Mouse (Mus musculus): ENCODE results near the gene Hs2st1.

Gene Hs2st1

GRCm38 (mm10) chr3:144553942-144554341 lies 16.0 kb downstream of the Hs2st1 start:
- CTCF ChIA-PET = no interaction called here

- CTCF ChIA-PET = no interaction called here
Observed at GRCm38 (mm10) chr3:144551416-144551815, 18.6 kb downstream of the Hs2st1 start.

- CTCF ChIA-PET = no interaction called here
Observed at GRCm38 (mm10) chr3:144550659-144551058, 19.3 kb downstream of the Hs2st1 start.

GRCm38 (mm10) chr3:144550036-144550435 lies 19.9 kb downstream of the Hs2st1 start:
- CTCF ChIA-PET = no interaction called here

- CTCF ChIA-PET = no interaction called here
Observed at GRCm38 (mm10) chr3:144548186-144548845, 21.7 kb downstream of the Hs2st1 start.

GRCm38 (mm10) chr3:144546490-144546889 lies 23.5 kb downstream of the Hs2st1 start:
- CTCF ChIA-PET = no interaction called here

- CTCF ChIA-PET = no interaction called here
Observed at GRCm38 (mm10) chr3:144545832-144546231, 24.1 kb downstream of the Hs2st1 start.

GRCm38 (mm10) chr3:144545152-144545551 lies 24.8 kb downstream of the Hs2st1 start:
- CTCF ChIA-PET = no interaction called here

GRCm38 (mm10) chr3:144541906-144542438 lies 28.0 kb downstream of the Hs2st1 start:
- CTCF ChIA-PET = no interaction called here

- CTCF ChIA-PET = no interaction called here
Observed at GRCm38 (mm10) chr3:144540805-144541204, 29.2 kb downstream of the Hs2st1 start.

- CTCF ChIA-PET = no interaction called here
Observed at GRCm38 (mm10) chr3:144539051-144539450, 30.9 kb downstream of the Hs2st1 start.

- CTCF ChIA-PET = interaction anchor here (0.6 kb wide), 1 partner anchor 70 kb away, joined by 5 read pairs; no protein-coding TSS in a partner anchor
Observed at GRCm38 (mm10) chr3:144537078-144537855, 32.7 kb downstream of the Hs2st1 start.

- CTCF ChIA-PET = no interaction called here
Observed at GRCm38 (mm10) chr3:144535056-144535455, 34.9 kb downstream of the Hs2st1 start.

GRCm38 (mm10) chr3:144531023-144531422 lies 39.0 kb downstream of the Hs2st1 start:
- CTCF ChIA-PET = no interaction called here

GRCm38 (mm10) chr3:144527918-144528317 lies 42.1 kb downstream of the Hs2st1 start:
- CTCF ChIA-PET = no interaction called here

- CTCF ChIA-PET = no interaction called here
Observed at GRCm38 (mm10) chr3:144519581-144520272, 50.3 kb downstream of the Hs2st1 start.

GRCm38 (mm10) chr3:144518917-144519316 lies 51.1 kb downstream of the Hs2st1 start:
- CTCF ChIA-PET = interaction anchor here (0.9 kb wide), 1 partner anchor 64 kb away, joined by 3 read pairs; no protein-coding TSS in a partner anchor

GRCm38 (mm10) chr3:144515286-144515685 lies 54.7 kb downstream of the Hs2st1 start:
- CTCF ChIA-PET = no interaction called here

- CTCF ChIA-PET = no interaction called here
Observed at GRCm38 (mm10) chr3:144514122-144514505, 55.9 kb downstream of the Hs2st1 start.

GRCm38 (mm10) chr3:144513169-144514121 lies 56.5 kb downstream of the Hs2st1 start:
- CTCF ChIA-PET = no interaction called here

- CTCF ChIA-PET = no interaction called here
Observed at GRCm38 (mm10) chr3:144510724-144511123, 59.3 kb downstream of the Hs2st1 start.
